Comparison of ENCODE assay signal across 7 mouse cellular contexts in the genomic region with DNA sequence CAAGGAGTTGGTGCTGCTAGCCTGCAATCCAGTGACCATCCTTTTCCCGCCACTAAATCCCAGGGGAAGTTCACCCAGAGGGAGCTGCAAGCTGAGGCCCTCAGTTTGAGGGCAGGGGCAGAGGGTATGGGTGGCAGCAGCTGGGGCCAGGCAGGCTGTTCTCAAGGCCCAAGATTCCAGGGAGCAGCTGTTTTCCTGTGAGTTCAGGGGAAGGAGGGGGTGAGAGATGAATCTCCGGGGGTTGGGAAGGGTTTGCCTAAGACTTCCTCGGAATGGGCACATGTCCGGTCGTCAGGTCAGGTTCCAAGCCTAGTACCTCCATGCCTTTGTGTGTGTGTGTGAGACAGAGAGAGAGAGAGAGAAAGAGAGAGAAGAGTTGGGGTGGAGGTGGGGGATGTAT. TPM values are rescaled to one million over a fixed set of nuclear protein-coding genes. Genes with fewer than 3 reads are reported as not detected.
A peak's percentile ranks its signal among the peaks of the same experiment; 100 is the strongest.
DNase-seq lines count a peak whose midpoint lies in the region; ATAC-seq lines count a peak whose summit lies in the region.

No protein-coding gene starts in this region.

- no peak overlapping the region for H3K9ac ChIP-seq in lung, embryonic 15.5 days
- H3K9ac ChIP-seq in forebrain, embryonic 14.5 days (ENCODE audit: low read length), result no peak overlapping the region
- H3K9ac ChIP-seq in liver, embryonic 12.5 days, result no peak overlapping the region
- H3K9ac ChIP-seq in stomach, embryonic 15.5 days, result no peak overlapping the region

- DNase-seq in lung, postnatal 14 days, result no peak
- no peak for DNase-seq in forebrain, embryonic 14.5 days (ENCODE audit: low spot score)
- DNase-seq in right cerebral cortex, postnatal 10 days (ENCODE audit: low spot score in 2 of 2), result no peak
- no peak for DNase-seq in cerebellum, postnatal 25 days

- H3K36me3 ChIP-seq in lung, embryonic 15.5 days, result peaks cover 22% of the 10 kb centered on the region
- H3K36me3 ChIP-seq in forebrain, embryonic 14.5 days (ENCODE audit: control insufficient read depth, insufficient read depth, low read length), result peaks cover 26% of the 10 kb centered on the region
- H3K36me3 ChIP-seq in liver, embryonic 12.5 days, result peaks cover 27% of the 10 kb centered on the region
- H3K36me3 ChIP-seq in stomach, embryonic 15.5 days, result peaks cover 11% of the 10 kb centered on the region; the same call in 1 of the 2 replicates

- H3K27me3 ChIP-seq in lung, embryonic 15.5 days, result peaks cover 8% of the 10 kb centered on the region
- H3K27me3 ChIP-seq in forebrain, embryonic 14.5 days (replicated peaks; ENCODE audit: control insufficient read depth, insufficient read depth, low read length), result peaks cover 8% of the 10 kb centered on the region; the same call in 1 of the 2 replicates
- H3K27me3 ChIP-seq in liver, embryonic 12.5 days (replicated peaks), result peaks cover 67% of the 10 kb centered on the region
- H3K27me3 ChIP-seq in stomach, embryonic 15.5 days (replicated peaks), result peaks cover 18% of the 10 kb centered on the region

- peaks cover 15% of the 10 kb centered on the region for H3K4me1 ChIP-seq in lung, embryonic 15.5 days
- H3K4me1 ChIP-seq in forebrain, embryonic 14.5 days (ENCODE audit: control insufficient read depth, insufficient read depth, low read length), result peaks cover 3% of the 10 kb centered on the region; the same call in 1 of the 2 replicates
- peaks cover 9% of the 10 kb centered on the region; the same call in 1 of the 2 replicates for H3K4me1 ChIP-seq in liver, embryonic 12.5 days
- 0 out of 2 replicates have a peak, but pooled peaks cover 9% of the 10 kb centered on the region for H3K4me1 ChIP-seq in stomach, embryonic 15.5 days

- H3K4me2 ChIP-seq in lung, embryonic 15.5 days, result peak overlapping the region; percentile 59
- H3K4me2 ChIP-seq in forebrain, embryonic 14.5 days (ENCODE audit: low read length), result 0 out of 2 replicates have a peak overlapping the region, but pooled peaks have one; percentile 37
- H3K4me2 ChIP-seq in liver, embryonic 12.5 days, result peak overlapping the region; percentile 51
- peak overlapping the region; percentile 70 for H3K4me2 ChIP-seq in stomach, embryonic 15.5 days

- peak; percentile 23; the same call in 1 of the 2 replicates for ATAC-seq in lung, embryonic 15.5 days (ENCODE audit: borderline replicate concordance, extremely low read depth, low FRiP score, low TSS enrichment)
- ATAC-seq in forebrain, embryonic 14.5 days, result no peak
- no peak for ATAC-seq in liver, embryonic 12.5 days
- peak; percentile 15; the same call in 1 of the 2 replicates for ATAC-seq in stomach, embryonic 15.5 days (ENCODE audit: insufficient read depth, low FRiP score, low read depth)

- peak overlapping the region; percentile 27; the same call in 1 of the 2 replicates for H3K4me3 ChIP-seq in lung, embryonic 15.5 days
- H3K4me3 ChIP-seq in forebrain, embryonic 14.5 days (ENCODE audit: low read depth, low read length), result no peak overlapping the region
- H3K4me3 ChIP-seq in liver, embryonic 12.5 days, result no peak overlapping the region
- peak overlapping the region; percentile 38 for H3K4me3 ChIP-seq in stomach, embryonic 15.5 days (replicated peaks)

- 10% methylated on average over 5 of the region's 5 CpGs for WGBS in lung, embryonic 15.5 days
- 3% methylated on average over 5 of the region's 5 CpGs for WGBS in forebrain, embryonic 14.5 days
- 18% methylated on average over 5 of the region's 5 CpGs for WGBS in liver, embryonic 12.5 days (ENCODE audit: insufficient replicate concordance)
- WGBS in stomach, embryonic 15.5 days, result 16% methylated on average over 5 of the region's 5 CpGs

- no peak overlapping the region for H3K27ac ChIP-seq in lung, embryonic 15.5 days
- no peak overlapping the region for H3K27ac ChIP-seq in forebrain, embryonic 14.5 days (ENCODE audit: low read depth, low read length)
- no peak overlapping the region for H3K27ac ChIP-seq in liver, embryonic 12.5 days
- no peak overlapping the region for H3K27ac ChIP-seq in stomach, embryonic 15.5 days

- H3K9me3 ChIP-seq in lung, embryonic 15.5 days, result no peaks in the 10 kb centered on the region
- no peaks in the 10 kb centered on the region for H3K9me3 ChIP-seq in forebrain, embryonic 14.5 days (replicated peaks; ENCODE audit: control insufficient read depth, low read length)
- no peaks in the 10 kb centered on the region for H3K9me3 ChIP-seq in liver, embryonic 12.5 days (replicated peaks)
- H3K9me3 ChIP-seq in stomach, embryonic 15.5 days, result no peaks in the 10 kb centered on the region

RNA-seq across cellular contexts. Expression of a gene that starts 13.1 kb away (rescaled TPM):
- polyA plus RNA-seq in lung, embryonic 15.5 days (2015; fragmentation: Nextera tagmentation; extraction: Ambion mirVana), result 12.5 and 12.9 TPM in 2 replicates
- 3.5 and 4.5 TPM in 2 replicates for polyA plus RNA-seq in forebrain, embryonic 14.5 days (2014; fragmentation: Nextera tagmentation; extraction: Ambion mirVana)
- 1.4 and 2.0 TPM in 2 replicates for polyA plus RNA-seq in liver, embryonic 12.5 days (2016; fragmentation: Nextera tagmentation; extraction: Ambion mirVana)
- polyA plus RNA-seq in stomach, embryonic 15.5 days (2015; fragmentation: Nextera tagmentation; extraction: Ambion mirVana), result 6.8 and 9.0 TPM in 2 replicates

RNA-seq across cellular contexts. Expression of a gene that starts 39.3 kb away (rescaled TPM):
- 29.0 and 31.2 TPM in 2 replicates for polyA plus RNA-seq in lung, embryonic 15.5 days (2015; fragmentation: Nextera tagmentation; extraction: Ambion mirVana)
- polyA plus RNA-seq in forebrain, embryonic 14.5 days (2014; fragmentation: Nextera tagmentation; extraction: Ambion mirVana), result 31.6 and 33.3 TPM in 2 replicates
- 25.6 and 26.3 TPM in 2 replicates for polyA plus RNA-seq in liver, embryonic 12.5 days (2016; fragmentation: Nextera tagmentation; extraction: Ambion mirVana)
- 27.4 and 28.1 TPM in 2 replicates for polyA plus RNA-seq in stomach, embryonic 15.5 days (2015; fragmentation: Nextera tagmentation; extraction: Ambion mirVana)

Comparison
In these comparisons a context has a peak if more than half of its experiments do, and no peak if none do; other contexts are left out.
1. ATAC-seq: peak in lung, embryonic 15.5 days (single experiment) and stomach, embryonic 15.5 days (single experiment); none in forebrain, embryonic 14.5 days (single experiment) and liver, embryonic 12.5 days (single experiment).
2. H3K4me3 ChIP-seq: peak in lung, embryonic 15.5 days (single experiment) and stomach, embryonic 15.5 days (single experiment); none in forebrain, embryonic 14.5 days (single experiment) and liver, embryonic 12.5 days (single experiment).
3. Peak in every context shown above with its lines, with median percentiles within 50 percentile points of each other: H3K4me2 ChIP-seq.